Mouse (Mus musculus): ENCODE measurements around the gene Sema7a.
A peak's percentile ranks its signal among the peaks of the same experiment; 100 is the strongest.

The Sema7a gene

GRCm38 (mm10) chr9:57939431-57940348 is at the start of gene Sema7a:
Gene Sema7a, plus strand, starts transcription at chr9:57940112.
- peak; percentile 93 to 94 for DNase-seq

GRCm38 (mm10) chr9:57900478-57900877 is 39.4 kb upstream of the Sema7a start:
- no peak for DNase-seq

- DNase-seq = no peak
These were observed 38.7 kb upstream of the Sema7a start for GRCm38 (mm10) chr9:57901197-57901596.

DNA sequence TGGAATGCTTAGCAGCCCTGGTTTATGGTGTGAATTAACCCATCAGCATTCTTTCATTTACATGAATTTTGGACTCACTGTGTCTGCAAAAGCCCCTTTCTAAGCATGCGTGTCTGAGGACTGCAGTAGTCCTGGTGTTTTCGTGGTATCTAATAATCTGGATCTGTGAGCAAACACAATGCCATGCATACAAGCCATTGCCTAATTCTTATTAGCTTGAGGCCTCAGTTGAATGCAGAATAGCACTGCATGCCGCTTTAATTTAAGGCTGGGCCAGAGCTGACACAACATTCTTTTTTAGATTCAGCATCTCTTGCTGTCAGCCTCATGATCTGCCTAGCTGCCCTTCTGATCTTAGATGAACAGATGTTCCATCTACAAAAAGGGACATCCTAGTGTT is 38.3 kb upstream of the Sema7a start:
- no peak for DNase-seq

DNA sequence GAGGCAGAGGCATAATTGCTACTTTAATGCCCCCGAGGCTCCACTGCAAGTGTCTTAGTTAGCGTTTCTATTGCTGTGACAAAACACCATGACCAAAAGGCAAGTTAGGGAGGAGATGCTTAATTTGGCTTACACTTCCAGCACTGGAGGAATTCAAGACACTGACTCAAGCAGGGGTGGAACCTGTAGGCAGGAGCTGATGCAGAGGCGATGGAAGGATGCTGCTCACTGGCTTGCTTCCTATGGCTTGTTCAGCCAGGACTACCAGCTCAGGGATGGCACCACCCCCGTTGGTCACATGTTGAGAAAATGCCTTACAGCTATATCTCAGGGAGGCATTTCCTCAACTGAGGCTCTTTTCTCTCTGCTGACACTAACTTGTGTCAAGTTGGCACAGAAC is 37.8 kb upstream of the Sema7a start:
- DNase-seq = no peak

GRCm38 (mm10) chr9:57903589-57904249 is 36.2 kb upstream of the Sema7a start:
- no peak for DNase-seq

DNA sequence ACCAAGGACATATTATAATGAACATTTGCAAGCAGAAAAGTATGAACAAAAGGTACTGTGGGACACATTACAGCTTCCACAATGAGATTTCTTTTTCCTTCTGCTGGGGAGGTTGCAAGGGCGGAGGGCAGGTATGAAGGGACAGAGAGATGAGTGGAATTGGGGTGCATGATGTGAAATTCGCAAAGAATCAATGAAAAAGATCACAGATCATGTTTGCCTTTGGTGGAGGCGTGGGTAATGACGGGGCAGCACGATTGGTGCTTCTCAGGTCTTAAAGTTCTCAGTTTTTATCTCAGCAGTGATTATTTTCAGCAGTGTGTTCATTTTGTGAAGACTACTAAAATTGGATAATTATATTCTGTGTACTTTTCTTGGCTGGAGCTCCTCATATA is 35.7 kb upstream of the Sema7a start:
- no peak for DNase-seq

- no peak for DNase-seq
These were observed 32.7 kb upstream of the Sema7a start for GRCm38 (mm10) chr9:57907206-57907605.

DNA sequence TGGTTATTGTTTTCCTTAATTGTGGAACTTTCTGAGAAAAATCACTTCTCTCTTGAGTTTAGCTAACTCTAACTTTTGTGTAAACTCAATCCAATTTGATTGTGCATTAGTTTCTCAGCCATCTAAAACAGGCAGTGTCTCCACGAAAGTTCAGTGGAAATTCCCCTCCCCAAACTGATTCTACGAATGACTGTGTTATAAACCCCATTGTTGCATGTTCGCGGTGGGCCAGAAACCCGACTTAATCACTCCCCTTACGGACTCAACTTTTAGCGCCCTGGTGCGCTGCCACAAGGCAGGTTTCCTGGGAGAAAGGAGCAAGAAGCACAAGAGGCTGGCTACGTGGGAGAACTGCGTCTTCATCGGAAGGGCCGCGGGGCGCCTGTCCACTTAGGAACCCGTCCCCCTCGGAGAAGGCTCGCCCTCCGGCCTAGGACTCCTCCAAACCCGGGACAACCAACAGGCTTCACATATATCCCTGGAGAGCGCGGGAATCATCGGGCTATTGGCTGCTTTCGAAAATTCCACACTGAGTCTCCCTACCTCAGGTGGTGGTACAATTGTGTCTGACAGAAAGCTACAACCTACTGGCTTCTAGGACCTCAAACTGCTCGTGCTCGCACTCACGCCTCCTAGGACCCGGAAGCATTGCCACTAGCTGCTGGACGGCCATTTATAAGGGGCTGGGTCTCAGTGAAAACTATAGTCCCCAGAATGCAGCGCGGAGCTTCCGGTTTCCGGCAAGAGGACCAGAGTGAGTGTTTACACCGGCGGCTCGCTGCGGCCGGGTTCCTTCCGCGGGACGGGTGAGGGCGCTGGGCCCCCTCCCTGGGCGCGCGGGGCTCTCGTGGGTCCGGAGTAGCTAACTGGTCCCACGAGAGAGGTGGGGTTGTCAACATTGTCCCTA is 29.4 kb upstream of the Sema7a start, which contains the start of gene Ubl7:
Ubl7 (plus strand) TSS at position 726 of the 907 bp plus-strand sequence.
- DNase-seq = peak; percentile 89 to 94

- DNase-seq = no peak
These were observed 27.3 kb upstream of the Sema7a start for GRCm38 (mm10) chr9:57912571-57912970.

DNA sequence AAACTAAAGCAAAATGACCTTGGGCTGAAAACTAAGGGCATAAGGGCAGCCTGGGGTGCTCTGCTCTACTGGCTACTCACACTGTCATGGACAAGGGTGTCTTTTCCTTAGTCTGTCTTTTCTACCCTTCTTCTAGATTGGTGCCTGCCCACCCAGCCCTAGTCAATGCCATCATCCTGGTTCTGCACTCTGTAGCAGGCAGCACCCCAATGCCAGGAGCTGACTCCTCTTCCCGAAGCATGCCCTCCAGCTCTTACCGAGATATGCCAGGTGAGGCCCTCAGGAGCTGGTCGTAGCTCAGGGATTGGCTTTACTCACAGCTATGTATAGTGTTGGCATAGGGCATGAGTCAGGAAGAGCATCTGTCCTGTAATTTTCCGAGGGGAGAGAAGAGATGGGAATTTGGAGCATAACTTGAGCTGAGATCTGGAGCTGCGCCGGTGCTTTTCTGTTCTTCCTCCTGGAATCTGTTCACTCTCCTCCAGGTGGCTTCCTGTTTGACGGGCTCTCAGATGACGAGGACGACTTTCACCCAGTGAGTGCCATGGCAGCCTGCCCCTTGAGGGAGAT is 18.3 kb upstream of the Sema7a start:
- peak; percentile 75 to 81 for DNase-seq

GRCm38 (mm10) chr9:57922381-57922780 is 17.5 kb upstream of the Sema7a start:
- peak in 1 of 2 experiments; percentile 53 for DNase-seq

- DNase-seq = peak in 1 of 2 experiments; percentile 40
These were observed 16.9 kb upstream of the Sema7a start for GRCm38 (mm10) chr9:57923046-57923445.

- DNase-seq = no peak
These were observed 8.6 kb upstream of the Sema7a start for GRCm38 (mm10) chr9:57931166-57931767.

- DNase-seq = no peak
These were observed 7.7 kb upstream of the Sema7a start for GRCm38 (mm10) chr9:57932253-57932652.

DNA sequence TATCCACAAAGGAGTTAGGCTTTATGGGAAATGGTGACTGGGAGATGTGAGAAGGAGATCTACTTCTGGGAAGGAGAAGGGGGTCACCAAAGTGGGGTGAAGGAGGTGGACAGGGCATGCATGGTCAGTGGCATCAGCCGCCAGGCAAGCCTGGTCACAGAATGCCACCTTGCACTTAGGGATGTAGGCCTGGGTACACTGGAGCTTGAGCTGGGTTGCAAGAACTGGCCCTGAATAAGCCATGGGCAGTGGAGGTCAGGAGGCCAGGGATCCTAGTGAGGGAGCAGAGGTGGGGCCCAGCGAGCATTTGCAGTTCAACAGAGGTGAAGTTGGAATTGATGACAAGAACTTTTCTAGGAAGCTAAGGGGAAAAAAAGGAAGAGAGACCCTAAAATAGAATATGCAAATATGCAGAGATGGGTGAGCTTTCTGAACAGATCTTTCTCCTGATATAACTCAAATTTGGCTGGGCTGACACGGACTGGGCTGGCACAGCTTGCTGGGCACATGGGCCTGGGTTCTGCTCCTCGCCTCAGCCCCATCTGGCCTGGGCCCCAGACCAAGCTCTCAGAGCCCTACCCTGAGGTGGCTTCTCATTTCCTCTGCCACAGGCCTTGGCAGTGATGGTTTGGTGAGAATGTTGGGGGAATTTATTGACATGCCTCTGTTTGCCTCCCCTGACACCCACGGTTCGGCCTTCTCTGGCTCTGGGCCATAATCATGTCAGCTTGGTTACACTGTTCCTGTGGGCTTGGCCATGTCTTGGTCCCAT is 6.9 kb upstream of the Sema7a start:
- peak; percentile 85 to 89 for DNase-seq

DNA sequence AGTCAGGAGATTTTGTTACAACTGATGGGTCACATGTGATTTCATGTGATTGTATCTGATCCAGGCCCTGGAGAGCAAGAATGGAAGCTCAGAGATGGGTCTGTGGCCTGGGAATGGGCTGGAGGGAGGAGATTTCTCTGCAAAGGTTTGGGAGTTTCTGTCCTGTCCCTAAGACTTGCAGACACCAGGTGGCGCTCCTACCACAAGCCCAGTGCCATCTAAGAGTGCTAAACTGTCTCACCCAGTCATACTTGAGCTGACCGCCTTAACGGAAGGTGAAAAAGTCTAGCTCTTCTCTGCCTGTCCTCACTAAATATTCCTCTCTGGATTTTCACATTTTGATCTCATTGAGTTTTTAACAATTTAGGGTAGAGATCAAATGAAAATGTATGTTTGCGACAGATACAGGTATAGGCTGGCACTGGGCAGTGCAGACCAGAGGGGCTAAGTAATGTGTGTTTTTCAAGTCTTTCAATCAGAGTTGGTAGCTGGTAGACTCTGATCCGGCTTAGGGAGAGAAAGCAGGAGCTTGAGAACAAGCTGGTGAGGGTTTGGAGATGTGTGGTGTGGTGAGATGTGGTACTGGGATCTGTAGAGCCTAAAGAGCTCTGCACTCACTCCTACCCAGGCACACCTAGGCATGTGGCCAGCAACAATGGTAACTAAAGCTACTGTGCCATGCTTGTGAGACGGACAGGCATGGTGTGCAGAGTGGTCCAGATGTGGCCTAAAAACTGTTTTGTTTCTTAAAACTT is 4.1 kb upstream of the Sema7a start:
- DNase-seq = peak; percentile 94 to 96

DNA sequence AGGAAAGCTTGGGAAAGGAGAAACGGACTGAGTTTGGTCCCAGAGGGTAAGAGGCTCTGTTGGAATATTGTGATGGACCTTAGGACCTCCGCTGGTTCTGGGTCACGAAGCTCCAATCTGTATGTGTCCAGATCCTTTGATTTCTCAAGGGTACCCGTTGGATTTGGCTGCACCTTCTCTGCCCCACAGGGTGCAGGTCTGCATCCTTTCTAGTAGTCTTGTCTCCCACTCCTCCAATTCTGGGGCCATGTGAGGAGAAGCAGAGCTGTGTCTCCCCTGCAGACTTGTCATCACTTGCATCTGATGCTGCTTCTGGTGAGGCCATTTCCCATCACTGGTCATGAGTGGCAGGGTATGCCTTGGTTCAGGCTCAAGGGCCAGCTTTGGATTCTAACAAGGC is 2.7 kb upstream of the Sema7a start:
- DNase-seq = no peak

DNA sequence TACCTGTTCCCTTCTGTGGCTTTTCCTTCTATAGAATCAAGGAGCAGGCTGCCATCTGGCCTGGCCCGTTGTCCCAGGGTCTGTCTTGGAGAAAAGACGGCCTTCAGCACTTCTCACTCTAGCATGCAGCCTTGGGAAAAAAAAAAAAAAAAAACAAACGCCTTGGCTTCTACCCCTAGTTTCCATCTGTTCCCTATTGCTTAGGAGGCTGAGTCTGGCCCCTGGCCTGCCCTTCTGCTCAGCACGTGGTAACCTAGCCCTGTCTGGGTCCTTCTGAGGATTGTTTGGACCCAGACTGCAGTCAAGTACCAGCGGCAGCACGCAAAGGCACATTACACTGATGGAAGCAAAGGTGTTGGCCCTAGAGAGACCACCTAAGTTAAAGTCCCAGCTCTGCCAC is 2.3 kb upstream of the Sema7a start:
- DNase-seq = peak; percentile 73 to 81
